Mouse (Mus musculus) layer of hippocampus, adult 18-20 months (tissue): ENCODE measurements around the gene Tmem184b. TPM values are rescaled to one million over a fixed set of nuclear protein-coding genes. Genes with fewer than 3 reads are reported as not detected.

Experiments used
- DNase-seq, 2 experiments: peaks; one replicate each; pipeline ENCODE4 v3.0.0; 2022; ENCODE audit warnings: low spot score in 2 of 2
- microRNA-seq, 2 experiments: library from miRNA; unstranded; fragments of <30 nt; microRNA quantifications; one replicate each; pipeline ENCODE4 v1.2.0; 2021
- total RNA-seq, 2 experiments: library from RNA; stranded (reverse); gene quantifications; 2 replicates each; pipeline ENCODE4 v1.2.3; 2021

Tmem184b gene
- total RNA-seq, 2 experiments from 2014 or later, result 55.0 to 57.9 TPM

DNA sequence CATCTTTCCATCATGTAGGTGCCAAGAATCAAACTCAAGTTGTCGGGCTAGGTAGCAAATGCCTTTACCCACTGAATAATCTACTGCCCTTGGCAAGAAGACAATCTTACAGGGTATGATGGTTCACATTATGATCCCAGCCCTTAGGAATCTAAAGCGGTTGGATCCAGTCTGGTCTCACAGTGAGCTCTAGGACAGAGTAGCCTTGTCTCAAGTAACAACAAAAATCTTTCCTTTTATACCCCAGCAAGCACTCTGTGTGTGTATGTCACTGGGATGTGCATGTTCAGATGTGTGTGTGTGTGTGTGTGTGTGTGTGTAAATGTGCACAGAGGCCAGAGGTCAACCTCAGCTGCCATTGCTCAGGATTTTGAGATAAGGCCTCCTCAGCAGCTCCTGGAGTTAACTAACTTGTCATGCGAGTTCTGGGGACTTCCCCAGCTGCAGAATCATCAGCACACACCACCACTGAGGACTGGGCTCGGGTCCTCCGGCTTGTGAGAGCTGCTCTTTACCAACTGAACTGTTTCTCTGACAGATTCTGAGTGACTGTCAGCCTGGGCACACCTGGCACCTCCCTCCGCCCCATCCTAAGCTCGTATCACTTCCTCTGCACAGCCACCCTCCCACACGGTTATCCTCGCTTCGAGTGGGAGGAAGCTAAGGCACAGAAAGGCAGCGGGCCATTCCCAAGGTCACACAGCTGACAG is 80.9 kb downstream of the Tmem184b start:
- no peak for DNase-seq

DNA sequence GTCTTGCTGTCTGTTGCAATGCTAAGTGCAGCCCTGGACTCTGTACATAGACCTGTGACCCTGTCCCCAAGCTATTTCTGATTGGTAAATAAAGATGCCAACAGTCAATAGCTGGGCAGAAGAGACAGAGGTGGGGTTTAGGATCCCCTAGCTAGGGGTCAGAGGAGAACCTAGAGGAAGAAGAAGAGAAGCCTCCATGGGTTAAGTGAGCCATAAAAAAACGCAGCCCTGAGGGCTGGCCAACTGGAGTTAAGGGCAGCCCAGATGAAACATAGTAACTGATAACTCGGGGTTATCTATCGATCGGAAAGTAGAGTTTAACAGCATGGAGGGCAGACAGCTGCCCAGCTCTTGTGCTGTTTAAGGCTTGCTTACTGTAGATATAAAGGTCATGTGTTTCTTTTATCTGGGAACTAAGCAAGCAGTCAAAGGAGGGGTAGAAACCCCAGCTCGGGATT is 81.6 kb downstream of the Tmem184b start:
- no peak for DNase-seq

DNA sequence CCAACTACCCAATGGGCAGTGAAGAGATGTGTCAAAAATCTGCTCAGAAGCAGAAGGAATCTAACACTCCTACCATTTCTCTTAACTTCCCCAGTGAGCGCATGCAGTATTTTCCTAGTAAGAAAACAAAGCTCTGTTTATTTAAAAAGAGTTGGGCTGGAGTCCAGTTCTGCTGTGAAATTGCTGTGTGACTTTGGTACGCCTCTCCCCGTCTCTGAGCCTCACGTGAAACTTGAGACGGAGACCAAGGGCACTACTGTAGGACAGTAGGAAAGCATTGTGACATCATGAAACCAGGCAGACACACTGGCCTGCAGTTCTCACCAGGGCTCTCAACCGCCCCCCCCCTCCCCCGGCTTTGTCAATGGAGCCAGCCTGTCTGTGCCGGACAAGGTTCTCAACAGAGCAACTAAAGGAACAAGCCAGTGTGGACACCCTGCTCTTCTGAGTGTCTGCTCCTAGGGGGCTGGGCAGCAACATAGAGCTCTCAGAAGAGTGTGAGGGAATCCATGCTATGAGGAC is 89.5 kb downstream of the Tmem184b start:
- DNase-seq, result no peak

Small RNAs within 50 kb of the gene (microRNA-seq; reads per million reads assigned to microRNA genes)
- 2.5 to 3.5 reads per million in 2 experiments for gene Mir1943

Other genes with a start within 250 kb of the Tmem184b start
- 10 to 100 TPM; 32.0 to 35.9 TPM for gene Sox10, start 238.3 kb downstream of the Tmem184b start, total RNA-seq
- 10 to 100 TPM; 44.4 to 46.4 TPM for gene Pick1, start 174.4 kb downstream of the Tmem184b start, total RNA-seq
- gene Gm49486, start 174.2 kb downstream of the Tmem184b start, total RNA-seq, result under 1 TPM in 1 of 2 experiments, not detected in 1; 0.28 TPM
- gene Slc16a8, start 148.8 kb downstream of the Tmem184b start, total RNA-seq, result under 1 TPM; 0.18 to 0.25 TPM
- 1 to 10 TPM; 1.9 to 4.8 TPM for gene Baiap2l2, start 118.0 kb downstream of the Tmem184b start, total RNA-seq
- gene Pla2g6, start 75.2 kb downstream of the Tmem184b start, total RNA-seq, result 10 to 100 TPM; 23.0 to 23.1 TPM
- gene Maff, start 56.9 kb downstream of the Tmem184b start, total RNA-seq, result 1 to 10 TPM; 2.1 TPM
- gene Csnk1e, start 52.0 kb upstream of the Tmem184b start, total RNA-seq, result 100 to 1,000 TPM in 1 of 2 experiments, 10 to 100 TPM in 1; 95.9 to 109 TPM
- 10 to 100 TPM; 87.2 to 88.5 TPM for gene Kcnj4, start 101.7 kb upstream of the Tmem184b start, total RNA-seq
- under 1 TPM; 0.45 to 0.53 TPM for gene Kdelr3, start 112.8 kb upstream of the Tmem184b start, total RNA-seq
- gene Ddx17, start 143.2 kb upstream of the Tmem184b start, total RNA-seq, result 100 to 1,000 TPM; 277 to 299 TPM
- gene Dmc1, start 201.5 kb upstream of the Tmem184b start, total RNA-seq, result under 1 TPM; 0.23 to 0.57 TPM